Mouse (Mus musculus): ENCODE measurements around the gene Ube2z.

Ube2z gene

DNA sequence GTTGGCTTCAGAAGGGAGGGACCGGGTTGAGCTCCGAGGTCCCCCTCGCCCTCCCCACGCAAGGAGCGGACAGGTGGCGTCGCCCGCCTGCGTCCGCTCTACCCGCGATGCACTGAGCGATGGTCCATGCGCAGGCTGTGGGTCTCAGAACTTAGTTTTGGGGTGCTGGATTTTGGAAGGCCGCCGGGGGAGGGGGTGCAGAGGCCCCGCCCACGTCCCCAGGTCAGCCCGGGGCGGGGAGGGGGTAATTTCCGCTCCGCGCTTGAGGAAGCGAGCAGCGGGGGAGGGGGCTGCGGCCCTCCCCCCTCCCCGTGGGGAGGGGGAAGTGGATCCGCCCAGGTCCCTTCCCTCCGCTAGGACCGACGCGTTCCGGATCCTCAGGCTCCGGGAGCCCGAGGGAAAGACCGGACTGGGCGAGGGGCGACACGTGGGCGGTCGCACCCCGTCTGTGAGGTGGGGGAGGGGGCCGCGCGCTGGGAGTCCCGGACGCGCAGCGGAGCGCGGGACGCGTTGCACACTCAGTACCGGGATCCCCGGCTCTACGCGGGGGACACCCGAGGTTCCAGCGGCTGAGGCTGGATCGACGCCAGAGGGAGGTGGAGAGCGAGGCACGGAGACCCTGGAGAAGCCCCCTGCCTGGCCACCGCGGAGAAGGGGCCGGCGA is 58.2 kb downstream of the Ube2z start:
- DNase-seq (ENCODE audit: low read depth, low spot score), result no peak

DNA sequence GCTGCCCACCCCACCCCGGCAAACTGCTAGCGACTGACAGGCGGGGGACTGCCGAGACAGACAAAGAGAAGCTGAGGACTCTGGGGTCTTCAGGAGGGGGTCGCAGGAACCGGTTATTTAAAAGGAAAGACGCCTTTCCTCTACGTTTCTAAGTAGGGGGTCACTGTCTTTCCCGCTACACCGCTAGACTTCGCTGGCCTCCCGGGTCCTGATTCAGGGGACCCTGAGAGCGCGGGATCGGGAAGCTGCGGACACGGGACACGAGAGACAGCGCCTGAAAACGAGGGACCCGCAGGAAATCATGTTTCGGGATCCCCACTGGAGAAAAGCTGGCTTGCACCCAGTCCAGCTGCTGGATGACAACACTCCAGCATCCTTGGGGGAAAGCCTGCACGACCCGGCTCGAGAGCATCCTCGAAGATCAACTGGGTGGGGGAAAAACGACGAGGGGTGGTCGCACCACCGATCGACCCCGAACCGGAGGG is 58.8 kb downstream of the Ube2z start:
- DNase-seq (ENCODE audit: low read depth, low spot score), result no peak

DNA sequence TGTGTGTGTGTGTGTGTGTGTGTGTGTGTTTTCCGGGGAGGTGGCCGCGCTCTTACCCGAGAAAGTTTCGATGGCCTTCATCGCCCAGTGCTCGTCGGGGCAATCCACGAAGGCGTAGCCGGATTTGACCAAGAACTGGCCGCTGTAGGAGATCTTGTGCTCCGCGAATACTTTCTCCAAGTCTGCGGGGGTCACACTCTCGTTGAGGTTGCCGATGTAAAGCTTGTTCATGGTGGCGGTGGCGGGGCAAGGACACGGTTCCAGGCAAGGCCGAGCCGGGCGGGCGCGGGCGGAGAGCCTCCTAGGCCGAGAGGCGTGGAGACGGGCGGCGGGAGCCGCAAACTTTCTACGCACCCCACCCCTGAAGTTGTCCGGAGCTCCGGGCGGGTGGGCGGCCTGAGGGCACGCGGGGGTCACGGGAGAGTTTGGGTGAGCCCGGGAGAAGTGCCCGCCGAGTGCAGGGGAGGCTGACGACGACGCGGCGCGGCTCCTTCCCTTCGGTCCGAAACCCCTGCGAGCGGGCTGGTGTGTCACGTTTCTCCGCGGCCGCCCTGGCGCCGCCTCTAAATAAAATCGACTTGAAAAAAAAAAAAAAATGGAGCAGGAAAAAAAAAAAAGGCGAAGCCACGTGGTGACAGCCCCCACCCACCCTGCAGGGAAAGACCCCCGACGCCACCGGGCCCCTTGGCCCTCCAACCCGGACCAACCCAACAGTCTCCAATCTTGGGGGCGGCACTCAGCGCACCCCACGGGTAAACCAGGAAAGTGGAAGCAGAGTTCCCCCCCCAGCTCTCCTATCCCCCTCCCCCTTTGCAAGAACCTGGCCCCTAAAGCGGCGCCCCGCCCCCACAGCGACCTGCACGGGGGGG is 59.6 kb downstream of the Ube2z start, which contains the start of gene Igf2bp1:
Gene Igf2bp1 (minus strand): TSS at position 538 of the 869 bp plus-strand sequence.
- no peak for DNase-seq (ENCODE audit: low read depth, low spot score)

- no peak for DNase-seq (ENCODE audit: low read depth, low spot score)
Measured at GRCm38 (mm10) chr11:96004793-96005402, 60.3 kb downstream of the Ube2z start.

DNA sequence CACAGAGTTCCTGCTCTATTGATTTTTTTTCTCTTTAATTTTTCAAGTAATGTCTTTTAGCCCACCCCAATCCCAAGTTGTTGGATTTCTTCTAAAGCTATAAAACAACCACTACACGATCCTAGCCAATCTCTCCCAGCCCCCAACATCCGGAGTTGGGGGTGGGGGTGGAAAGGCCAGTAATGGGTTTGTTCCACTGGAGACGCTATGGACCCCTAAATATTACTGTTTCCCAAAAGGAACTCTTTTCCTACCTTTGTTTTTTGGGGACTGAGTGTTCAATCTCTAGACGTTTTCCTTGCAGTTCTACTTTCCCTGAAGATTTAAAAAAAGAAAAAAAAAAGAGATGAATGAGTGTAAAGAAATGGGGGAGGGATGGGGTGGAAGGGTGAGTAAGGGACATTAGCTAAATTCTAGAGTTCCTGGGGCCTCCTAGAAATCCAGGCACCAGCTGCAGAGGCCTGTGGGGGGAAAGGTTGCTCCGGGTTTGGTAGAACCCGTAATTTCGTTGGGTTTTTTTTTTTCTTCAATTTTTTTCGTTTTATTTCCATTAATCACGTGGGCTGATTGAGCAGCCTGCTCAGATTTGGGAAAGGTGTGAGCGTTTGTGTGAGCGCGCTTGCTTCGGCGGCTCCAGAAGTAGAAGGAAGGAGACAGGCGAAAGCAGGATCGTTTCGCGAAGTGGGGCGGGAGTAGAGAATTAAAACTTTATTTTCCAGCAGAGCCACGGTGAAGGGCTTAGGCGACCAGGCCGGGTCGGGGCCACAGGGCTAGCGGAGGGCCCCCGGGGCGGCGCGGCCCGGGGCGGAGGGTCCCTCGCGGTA is 61.0 kb downstream of the Ube2z start:
- DNase-seq (ENCODE audit: low read depth, low spot score), result no peak

DNA sequence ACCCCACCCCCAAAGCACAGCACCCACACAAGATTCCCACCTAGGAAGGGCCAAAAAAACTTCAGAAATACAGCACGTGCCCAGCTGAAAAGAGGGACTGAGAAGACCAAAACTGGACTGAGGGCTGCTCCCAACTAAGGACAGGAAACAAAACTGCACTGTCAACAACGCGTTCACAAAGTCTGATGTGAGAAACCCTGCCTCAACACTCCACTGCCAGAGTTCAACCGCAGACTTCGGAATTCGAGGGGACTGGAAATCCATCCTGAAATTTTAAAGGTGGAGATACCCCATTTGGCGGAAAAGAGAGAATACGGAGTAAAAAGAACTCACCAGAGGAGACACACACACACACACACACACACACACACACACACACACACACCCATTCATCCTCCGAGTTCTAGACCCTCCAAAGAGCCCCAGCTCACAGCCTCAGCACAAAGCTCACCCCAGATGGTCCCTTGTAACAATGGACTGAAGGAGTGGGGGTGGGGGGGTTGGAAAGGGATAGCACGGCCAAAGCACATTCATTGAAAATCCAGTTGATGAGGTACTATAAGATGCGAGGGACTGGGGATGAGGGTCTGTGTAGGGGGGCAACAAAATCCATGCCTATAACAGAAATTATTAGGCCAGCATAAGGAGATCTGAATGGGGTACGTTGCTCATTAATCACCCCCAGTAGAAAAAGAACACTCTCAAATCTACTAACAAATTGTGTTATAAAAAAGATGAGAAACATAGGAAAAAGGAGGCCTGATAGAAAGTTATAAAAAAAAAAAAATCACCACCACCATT is 61.9 kb downstream of the Ube2z start:
- DNase-seq (ENCODE audit: low read depth, low spot score), result no peak
